19 mouse cellular contexts compared by ENCODE assay signal in genomic region chr2:77496071-77496470, GRCm38 (mm10).
A peak's percentile ranks its signal among the peaks of the same experiment; 100 is the strongest.
DNase-seq lines count a peak whose midpoint lies in the region; ATAC-seq and TF ChIP-seq lines count a peak whose summit lies in the region.
"Had no signal": no experiment of that assay in that cellular context is flagged by ENCODE, and none has a peak within 500 bp of the region (broad histone marks: within the 10 kb centered on the region; RNA-seq: fewer than 3 reads in every experiment).

No protein-coding gene starts in this region.

- no peak overlapping the region for H3K4me2 ChIP-seq in kidney, embryonic 14.5 days (replicated peaks; ENCODE audit: low read depth, low read length)
- H3K4me2 ChIP-seq: embryonic facial prominence, embryonic 15.5 days; hindbrain, embryonic 12.5 days; intestine, embryonic 15.5 days; limb, embryonic 15.5 days; midbrain, embryonic 13.5 days had no signal

- no peaks in the 10 kb centered on the region for H3K36me3 ChIP-seq in kidney, embryonic 14.5 days (ENCODE audit: control insufficient read depth, insufficient read depth, low read length)
- H3K36me3 ChIP-seq: embryonic facial prominence, embryonic 15.5 days; hindbrain, embryonic 12.5 days; intestine, embryonic 15.5 days; limb, embryonic 15.5 days; midbrain, embryonic 13.5 days had no signal

- no peak for TF ChIP-seq CTCF in cerebellum, adult 2 months (IDR thresholded peaks at IDR 0.05; ENCODE audit: borderline replicate concordance, insufficient read depth, low read depth, low read length)

- no peaks in the 10 kb centered on the region for H3K27me3 ChIP-seq in cerebellum, adult 2 months (ENCODE audit: control insufficient read depth, insufficient read depth, low read length)
- H3K27me3 ChIP-seq in kidney, embryonic 14.5 days (ENCODE audit: control insufficient read depth, insufficient read depth, low read length): no peaks in the 10 kb centered on the region
- H3K27me3 ChIP-seq: embryonic facial prominence, embryonic 15.5 days; hindbrain, embryonic 12.5 days; intestine, embryonic 15.5 days; limb, embryonic 15.5 days; midbrain, embryonic 13.5 days had no signal

- peaks cover 4% of the 10 kb centered on the region; the same call in 1 of the 2 replicates for H3K9me3 ChIP-seq in kidney, embryonic 14.5 days (ENCODE audit: control insufficient read depth, low read length)
- H3K9me3 ChIP-seq: embryonic facial prominence, embryonic 15.5 days; hindbrain, embryonic 12.5 days; intestine, embryonic 15.5 days; limb, embryonic 15.5 days; midbrain, embryonic 13.5 days had no signal

- peak; percentile 40 to 53 for DNase-seq in cerebellum, adult 2 months
- DNase-seq in cerebellum, adult 9-11 months: no peak
- DNase-seq in kidney, adult 18-20 months: peak; percentile 49
- peak; percentile 63 for DNase-seq in adrenal gland, postnatal 10 days
- DNase-seq in kidney, postnatal 10 days: peak; percentile 51
- no peak for DNase-seq in layer of hippocampus, postnatal 25 days (ENCODE audit: extremely low spot score in 1 of 2, low spot score in 1 of 2)
- DNase-seq in right cerebral cortex, adult 18-20 months: no peak
- DNase-seq: heart, adult 2 months; lung, adult 2 months; right cerebral cortex, postnatal 25 days; thymus, adult 2 months had no signal

- H3K27ac ChIP-seq in cerebellum, adult 2 months (ENCODE audit: insufficient read depth, low read length): no peak overlapping the region
- no peak overlapping the region for H3K27ac ChIP-seq in kidney, embryonic 14.5 days (ENCODE audit: low read depth, low read length)
- H3K27ac ChIP-seq: embryonic facial prominence, embryonic 15.5 days; heart, adult 2 months; hindbrain, embryonic 12.5 days; intestine, embryonic 15.5 days; limb, embryonic 15.5 days; macrophage; midbrain, embryonic 13.5 days had no signal

- no peak for ATAC-seq in kidney, embryonic 14.5 days (ENCODE audit: low FRiP score, low TSS enrichment)
- ATAC-seq: intestine, embryonic 15.5 days; midbrain, embryonic 13.5 days had no signal

- 54% methylated on average over 7 of the region's 7 CpGs for WGBS in cerebellum, adult 2 months
- 78% methylated on average over 7 of the region's 7 CpGs for WGBS in kidney, embryonic 14.5 days

- H3K9ac ChIP-seq in kidney, embryonic 14.5 days (ENCODE audit: low read depth, low read length): no peak overlapping the region
- H3K9ac ChIP-seq: embryonic facial prominence, embryonic 15.5 days; hindbrain, embryonic 12.5 days; intestine, embryonic 15.5 days; limb, embryonic 15.5 days; midbrain, embryonic 13.5 days had no signal

- peaks cover 3% of the 10 kb centered on the region; the same call in 1 of the 2 replicates for H3K4me1 ChIP-seq in cerebellum, adult 2 months (ENCODE audit: control insufficient read depth, insufficient read depth, low read length)
- H3K4me1 ChIP-seq in kidney, embryonic 14.5 days (ENCODE audit: control insufficient read depth, insufficient read depth, low read length): 0 out of 2 replicates have a peak, but pooled peaks cover 3% of the 10 kb centered on the region
- H3K4me1 ChIP-seq: embryonic facial prominence, embryonic 15.5 days; hindbrain, embryonic 12.5 days; intestine, embryonic 15.5 days; limb, embryonic 15.5 days; midbrain, embryonic 13.5 days had no signal

- H3K4me3 ChIP-seq in cerebellum, adult 2 months (replicated peaks; ENCODE audit: insufficient read depth, low read depth, low read length): no peak overlapping the region
- no peak overlapping the region for H3K4me3 ChIP-seq in kidney, embryonic 14.5 days (ENCODE audit: low read length)
- H3K4me3 ChIP-seq: embryonic facial prominence, embryonic 15.5 days; heart, adult 2 months; hindbrain, embryonic 12.5 days; intestine, embryonic 15.5 days; limb, embryonic 15.5 days; midbrain, embryonic 13.5 days; myocyte had no signal

- no peak for TF ChIP-seq POLR2A in cerebellum, adult 2 months (IDR thresholded peaks at IDR 0.05; ENCODE audit: borderline replicate concordance, insufficient read depth, low read length)

Comparison
In these comparisons a context has a peak if more than half of its experiments do, and no peak if none do; other contexts are left out.
1. DNase-seq: peak in cerebellum, adult 2 months (2 of 2), kidney, adult 18-20 months (single experiment), adrenal gland, postnatal 10 days (single experiment) and kidney, postnatal 10 days (single experiment); none in cerebellum, adult 9-11 months (single experiment), layer of hippocampus, postnatal 25 days (0 of 2) and right cerebral cortex, adult 18-20 months (single experiment).